Mouse (Mus musculus) cerebellum, adult 2 months (tissue): ENCODE measurements around the gene Fbxo42.

Source experiments
- CTCF ChIP-seq: fragments of 200-500 bp; IDR thresholded peaks from 2 replicates; pipeline ENCODE4 v1.5.1; 2011; ENCODE audit warnings: low read depth, mild to moderate bottlenecking, control low read depth, low read length, moderate library complexity, borderline replicate concordance; ENCODE audit not compliant: insufficient read depth
- POLR2A ChIP-seq: fragments of 200-500 bp; IDR thresholded peaks from 2 replicates; pipeline ENCODE4 v1.6.1; 2011; ENCODE audit warnings: low read length, control low read depth, borderline replicate concordance; ENCODE audit not compliant: insufficient read depth

- TF ChIP-seq POLR2A (no peak), CTCF (no peak)
These were observed 56.9 kb downstream of the Fbxo42 start for GRCm38 (mm10) chr4:141204580-141205061.
